Mouse (Mus musculus): ENCODE measurements around the gene Fam187b. TPM values are rescaled to one million over a fixed set of nuclear protein-coding genes. Genes with fewer than 3 reads are reported as not detected.

Gene Fam187b
- polyA plus RNA-seq, 1 experiment: not detected

DNA sequence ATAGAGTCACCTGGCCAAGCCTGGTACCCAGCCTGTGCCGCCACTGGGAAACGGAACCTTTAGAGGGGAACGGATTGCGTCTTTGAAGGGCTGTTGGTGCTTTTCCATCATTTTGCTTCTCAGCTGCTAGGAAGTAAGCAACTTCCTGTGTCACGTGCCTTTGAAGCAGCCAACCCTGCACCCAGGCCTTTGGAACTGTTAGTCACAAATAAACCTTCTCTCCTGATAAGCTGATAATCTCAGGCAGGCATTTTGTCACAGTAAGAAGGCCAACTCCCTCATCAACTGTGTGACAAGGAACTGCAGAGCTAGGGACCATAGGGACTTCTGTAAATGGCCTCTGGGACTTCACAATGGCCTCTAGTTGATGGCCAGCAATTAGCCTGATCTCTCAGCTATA is 18.6 kb downstream of the Fam187b start:
- no peak overlapping the region for H3ac ChIP-seq (ENCODE audit: control insufficient read depth, insufficient read length, low read depth)
- H3K36me3 ChIP-seq (ENCODE audit: control insufficient read depth, insufficient read depth): no peaks in the 10 kb centered on the region
- peaks cover 17% of the 10 kb centered on the region for H3K27me3 ChIP-seq (ENCODE audit: control insufficient read depth, insufficient read depth, insufficient read length)
- no peak overlapping the region for H3K4me3 ChIP-seq (ENCODE audit: insufficient read depth, poor library complexity, severe bottlenecking)
- no peaks in the 10 kb centered on the region for H3K79me2 ChIP-seq (ENCODE audit: control insufficient read depth, insufficient read depth)
- H3K79me3 ChIP-seq (ENCODE audit: low read depth): no peaks in the 10 kb centered on the region
- no peak for TF ChIP-seq FOSL1 (IDR thresholded peaks at IDR 0.05; ENCODE audit: insufficient read depth, low read length, poor library complexity, severe bottlenecking)
- peak; percentile 6 for TF ChIP-seq USF1 (IDR thresholded peaks at IDR 0.05; ENCODE audit: low read depth)

GRCm38 (mm10) chr7:30993986-30994385 is 20.4 kb downstream of the Fam187b start:
- H3ac ChIP-seq (ENCODE audit: control insufficient read depth, insufficient read length, low read depth): no peak overlapping the region
- no peak for TF ChIP-seq FOSL1 (IDR thresholded peaks at IDR 0.05; ENCODE audit: insufficient read depth, low read length, poor library complexity, severe bottlenecking)
- no peak for TF ChIP-seq CTCF (IDR thresholded peaks at IDR 0.05; ENCODE audit: control insufficient read depth, insufficient read depth, insufficient read length)
- TF ChIP-seq USF1 (IDR thresholded peaks at IDR 0.05; ENCODE audit: low read depth): no peak
- no peak for TF ChIP-seq MYOG (IDR thresholded peaks at IDR 0.05; ENCODE audit: control insufficient read depth, extremely low read depth, insufficient read length)
- no peaks in the 10 kb centered on the region for H3K79me2 ChIP-seq (ENCODE audit: control insufficient read depth, insufficient read depth)
- H3K4me3 ChIP-seq (ENCODE audit: insufficient read depth, poor library complexity, severe bottlenecking): no peak overlapping the region
- no peaks in the 10 kb centered on the region for H3K36me3 ChIP-seq (ENCODE audit: control insufficient read depth, insufficient read depth)
- H3K79me3 ChIP-seq (ENCODE audit: low read depth): no peaks in the 10 kb centered on the region
- H3K27me3 ChIP-seq (ENCODE audit: control insufficient read depth, insufficient read depth, insufficient read length): peaks cover 14% of the 10 kb centered on the region

- no peaks in the 10 kb centered on the region for H3K79me2 ChIP-seq (ENCODE audit: control insufficient read depth, insufficient read depth)
- H3K27me3 ChIP-seq (ENCODE audit: control insufficient read depth, insufficient read depth, insufficient read length): peaks cover 6% of the 10 kb centered on the region
- no peak overlapping the region for H3K4me3 ChIP-seq (ENCODE audit: insufficient read depth, poor library complexity, severe bottlenecking)
- no peak overlapping the region for H3ac ChIP-seq (ENCODE audit: control insufficient read depth, insufficient read length, low read depth)
- no peak for TF ChIP-seq USF1 (IDR thresholded peaks at IDR 0.05; ENCODE audit: low read depth)
- TF ChIP-seq MAX (IDR thresholded peaks at IDR 0.05): no peak
- no peak for TF ChIP-seq MYOD1 (IDR thresholded peaks at IDR 0.05; ENCODE audit: control insufficient read depth, insufficient read length, low read depth)
- TF ChIP-seq MYOG (IDR thresholded peaks at IDR 0.05; ENCODE audit: control insufficient read depth, extremely low read depth, insufficient read length): no peak
- TF ChIP-seq CEBPB (IDR thresholded peaks at IDR 0.05; ENCODE audit: low read depth): no peak
- TF ChIP-seq CTCF (IDR thresholded peaks at IDR 0.05; ENCODE audit: control insufficient read depth, insufficient read depth, insufficient read length): no peak
- TF ChIP-seq FOSL1 (IDR thresholded peaks at IDR 0.05; ENCODE audit: insufficient read depth, low read length, poor library complexity, severe bottlenecking): no peak
- no peaks in the 10 kb centered on the region for H3K79me3 ChIP-seq (ENCODE audit: low read depth)
- no peaks in the 10 kb centered on the region for H3K36me3 ChIP-seq (ENCODE audit: control insufficient read depth, insufficient read depth)
Observed at GRCm38 (mm10) chr7:30996491-30996890, 22.9 kb downstream of the Fam187b start.

DNA sequence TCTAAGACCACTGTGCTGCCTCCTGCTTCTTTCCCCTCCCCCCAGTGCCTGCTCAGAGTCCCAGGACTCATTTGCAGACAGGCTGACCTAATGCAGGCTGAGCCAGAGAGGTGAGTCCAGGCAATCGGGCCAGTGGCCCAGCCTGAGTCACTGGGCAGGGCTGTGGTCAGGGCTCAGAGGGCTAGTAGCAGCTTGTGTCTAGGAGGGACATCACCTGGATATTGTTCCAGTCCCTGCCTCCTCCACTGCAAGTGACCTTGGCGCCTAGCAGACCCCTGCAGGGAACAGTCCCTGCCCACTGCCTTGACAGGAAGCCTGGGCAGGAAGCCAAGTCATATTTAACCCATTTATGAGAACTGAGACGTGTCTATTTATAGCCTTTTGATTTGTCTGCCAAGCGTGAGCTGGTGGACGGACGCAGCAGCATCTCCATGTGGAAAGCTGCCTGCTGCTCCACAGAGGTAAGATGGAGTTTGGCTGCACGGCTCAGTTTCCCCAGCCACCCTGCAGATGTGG is 27.0 kb downstream of the Fam187b start:
- Histone ChIP-seq H3ac (ENCODE audit: control insufficient read depth, insufficient read length, low read depth) (no peak overlapping the region), H3K79me2 (ENCODE audit: control insufficient read depth, insufficient read depth) (no peaks in the 10 kb centered on the region), H3K27me3 (ENCODE audit: control insufficient read depth, insufficient read depth, insufficient read length) (no peaks in the 10 kb centered on the region), H3K4me3 (ENCODE audit: insufficient read depth, poor library complexity, severe bottlenecking) (no peak overlapping the region), H3K79me3 (ENCODE audit: low read depth) (no peaks in the 10 kb centered on the region), H3K36me3 (ENCODE audit: control insufficient read depth, insufficient read depth) (no peaks in the 10 kb centered on the region)
- no peak for TF ChIP-seq CTCF (IDR thresholded peaks at IDR 0.05; ENCODE audit: control insufficient read depth, insufficient read depth, insufficient read length)
- TF ChIP-seq CEBPB (IDR thresholded peaks at IDR 0.05; ENCODE audit: low read depth): no peak
- TF ChIP-seq MYOG (IDR thresholded peaks at IDR 0.05; ENCODE audit: control insufficient read depth, extremely low read depth, insufficient read length): no peak
- no peak for TF ChIP-seq MAX (IDR thresholded peaks at IDR 0.05)
- TF ChIP-seq MYOD1 (IDR thresholded peaks at IDR 0.05; ENCODE audit: control insufficient read depth, insufficient read length, low read depth): no peak
- TF ChIP-seq USF1 (IDR thresholded peaks at IDR 0.05; ENCODE audit: low read depth): no peak
- TF ChIP-seq FOSL1 (IDR thresholded peaks at IDR 0.05; ENCODE audit: insufficient read depth, low read length, poor library complexity, severe bottlenecking): no peak

GRCm38 (mm10) chr7:31002650-31003049 is 29.1 kb downstream of the Fam187b start:
- Histone ChIP-seq H3K79me2 (ENCODE audit: control insufficient read depth, insufficient read depth) (no peaks in the 10 kb centered on the region), H3ac (ENCODE audit: control insufficient read depth, insufficient read length, low read depth) (no peak overlapping the region), H3K79me3 (ENCODE audit: low read depth) (no peaks in the 10 kb centered on the region), H3K27me3 (ENCODE audit: control insufficient read depth, insufficient read depth, insufficient read length) (no peaks in the 10 kb centered on the region), H3K4me3 (ENCODE audit: insufficient read depth, poor library complexity, severe bottlenecking) (no peak overlapping the region), H3K36me3 (ENCODE audit: control insufficient read depth, insufficient read depth) (no peaks in the 10 kb centered on the region)
- no peak for TF ChIP-seq CTCF (IDR thresholded peaks at IDR 0.05; ENCODE audit: control insufficient read depth, insufficient read depth, insufficient read length)
- no peak for TF ChIP-seq MYOD1 (IDR thresholded peaks at IDR 0.05; ENCODE audit: control insufficient read depth, insufficient read length, low read depth)
- TF ChIP-seq USF1 (IDR thresholded peaks at IDR 0.05; ENCODE audit: low read depth): no peak
- TF ChIP-seq MAX (IDR thresholded peaks at IDR 0.05): no peak
- no peak for TF ChIP-seq CEBPB (IDR thresholded peaks at IDR 0.05; ENCODE audit: low read depth)
- no peak for TF ChIP-seq MYOG (IDR thresholded peaks at IDR 0.05; ENCODE audit: control insufficient read depth, extremely low read depth, insufficient read length)
- no peak for TF ChIP-seq FOSL1 (IDR thresholded peaks at IDR 0.05; ENCODE audit: insufficient read depth, low read length, poor library complexity, severe bottlenecking)

DNA sequence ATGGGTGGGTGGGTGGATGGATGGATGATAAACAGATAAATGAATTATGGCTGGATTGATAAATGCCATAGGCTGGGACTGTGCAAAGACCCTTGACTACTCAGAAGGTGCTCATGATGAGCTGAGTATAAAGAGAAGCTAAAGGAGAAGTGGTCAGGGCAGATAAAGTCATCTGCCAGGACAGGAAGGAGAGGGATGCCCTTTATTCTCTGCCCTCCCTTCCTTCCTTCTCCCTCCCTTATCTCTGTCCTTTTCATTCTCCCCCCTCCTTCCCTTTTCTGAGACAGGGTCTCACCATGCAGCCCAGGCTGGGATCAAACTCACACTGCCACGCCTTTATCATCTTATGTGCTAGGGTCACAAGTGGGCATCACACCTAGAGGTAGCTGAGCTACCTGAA is 34.2 kb downstream of the Fam187b start:
- Histone ChIP-seq H3K36me3 (ENCODE audit: control insufficient read depth, insufficient read depth) (no peaks in the 10 kb centered on the region), H3K79me3 (ENCODE audit: low read depth) (no peaks in the 10 kb centered on the region), H3K4me3 (ENCODE audit: insufficient read depth, poor library complexity, severe bottlenecking) (no peak overlapping the region), H3K79me2 (ENCODE audit: control insufficient read depth, insufficient read depth) (no peaks in the 10 kb centered on the region), H3ac (ENCODE audit: control insufficient read depth, insufficient read length, low read depth) (no peak overlapping the region), H3K27me3 (ENCODE audit: control insufficient read depth, insufficient read depth, insufficient read length) (no peaks in the 10 kb centered on the region)
- TF ChIP-seq USF1 (IDR thresholded peaks at IDR 0.05; ENCODE audit: low read depth) (no peak), CEBPB (IDR thresholded peaks at IDR 0.05; ENCODE audit: low read depth) (no peak), MAX (IDR thresholded peaks at IDR 0.05) (no peak), MYOD1 (IDR thresholded peaks at IDR 0.05; ENCODE audit: control insufficient read depth, insufficient read length, low read depth) (no peak), FOSL1 (IDR thresholded peaks at IDR 0.05; ENCODE audit: insufficient read depth, low read length, poor library complexity, severe bottlenecking) (no peak), MYOG (IDR thresholded peaks at IDR 0.05; ENCODE audit: control insufficient read depth, extremely low read depth, insufficient read length) (no peak), CTCF (IDR thresholded peaks at IDR 0.05; ENCODE audit: control insufficient read depth, insufficient read depth, insufficient read length) (no peak)

Data from C2C12 (cell line).